Comparison of ENCODE assay signal across 8 mouse cellular contexts in the genomic region with DNA sequence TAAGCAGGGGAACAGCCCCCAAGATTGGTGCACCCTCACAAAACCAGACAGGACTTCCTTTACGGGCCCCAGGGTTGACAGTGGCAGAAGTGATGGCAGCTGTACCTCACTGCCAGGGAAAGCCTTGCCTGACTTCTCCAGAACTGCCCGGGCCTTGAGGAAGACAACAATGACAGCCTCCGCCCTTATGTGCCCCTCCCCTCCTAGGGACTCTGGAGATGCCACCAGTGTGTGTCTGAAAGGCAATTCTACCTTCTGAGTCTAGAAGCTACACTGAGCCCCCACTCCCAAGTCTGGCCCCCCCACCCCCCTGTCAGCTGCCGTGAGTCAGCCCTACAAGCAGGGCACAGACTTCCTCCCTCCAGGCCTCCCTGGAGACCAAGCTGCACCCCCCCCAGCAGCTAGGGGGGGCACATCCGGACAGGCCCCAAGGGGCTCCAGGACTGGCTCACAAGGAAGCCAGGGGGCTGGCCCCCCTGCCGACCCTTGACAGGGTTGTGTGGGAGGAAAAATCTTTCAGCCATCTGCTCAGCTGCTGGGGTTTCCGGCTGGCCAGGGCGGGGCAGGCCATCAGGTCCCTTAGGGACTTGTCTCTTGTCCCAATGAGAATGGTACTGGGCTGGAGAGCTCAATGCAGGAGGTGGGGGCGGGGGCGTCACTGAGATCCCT. TPM values are rescaled to one million over a fixed set of nuclear protein-coding genes. Genes with fewer than 3 reads are reported as not detected.
DNase-seq lines count a peak whose midpoint lies in the region; ATAC-seq and TF ChIP-seq lines count a peak whose summit lies in the region.

No protein-coding gene starts in this region.

- H3K4me2 ChIP-seq in limb, embryonic 12.5 days, result peak overlapping the region; percentile 95
- H3K4me2 ChIP-seq in forebrain, postnatal 0 days (ENCODE audit: low read depth), result no peak overlapping the region

- ATAC-seq in limb, embryonic 12.5 days (ENCODE audit: insufficient number of reproducible peaks, insufficient read depth, low FRiP score, low TSS enrichment, low read depth), result no peak
- ATAC-seq in forebrain, postnatal 0 days, result no peak

- H3K9ac ChIP-seq in limb, embryonic 12.5 days (replicated peaks), result peak overlapping the region; percentile 34; the same call in 1 of the 2 replicates
- no peak overlapping the region for H3K9ac ChIP-seq in forebrain, postnatal 0 days

- H3K9me3 ChIP-seq in limb, embryonic 12.5 days, result no peaks in the 10 kb centered on the region
- no peaks in the 10 kb centered on the region for H3K9me3 ChIP-seq in forebrain, postnatal 0 days (ENCODE audit: low read length)

- peak; percentile 82 for DNase-seq in cerebellum, adult 11-12 months
- no peak for DNase-seq in cerebellum, adult 9-10 months
- peak; percentile 81 for DNase-seq in heart, postnatal 25 days (ENCODE audit: low spot score)
- peak; percentile 63 to 93 for DNase-seq in natural killer cell, adult 2 months (ENCODE audit: low spot score in 2 of 2)
- peak; percentile 70 for DNase-seq in thymus, postnatal 4 days
- no peak for DNase-seq in forebrain, postnatal 0 days

- H3K4me1 ChIP-seq in brown adipose tissue, adult 24 weeks (ENCODE audit: control insufficient read depth, insufficient read depth, insufficient read length, low read length), result peaks cover 20% of the 10 kb centered on the region
- H3K4me1 ChIP-seq in limb, embryonic 12.5 days (replicated peaks), result peaks cover 62% of the 10 kb centered on the region
- H3K4me1 ChIP-seq in forebrain, postnatal 0 days (ENCODE audit: insufficient read depth), result peaks cover 20% of the 10 kb centered on the region

- WGBS in limb, embryonic 12.5 days, result 33% methylated on average over 10 of the region's 10 CpGs
- WGBS in forebrain, postnatal 0 days, result 56% methylated on average over 10 of the region's 10 CpGs

- H3K27ac ChIP-seq in brown adipose tissue, adult 24 weeks (replicated peaks; ENCODE audit: low read depth, low read length), result peak overlapping the region; percentile 93
- H3K27ac ChIP-seq in limb, embryonic 12.5 days, result 0 out of 2 replicates have a peak overlapping the region, but pooled peaks have one; percentile 29
- H3K27ac ChIP-seq in forebrain, postnatal 0 days (ENCODE audit: low read depth, low read length), result no peak overlapping the region

- H3K4me3 ChIP-seq in brown adipose tissue, adult 24 weeks (ENCODE audit: insufficient read depth, low read depth, low read length), result peak overlapping the region; percentile 98
- H3K4me3 ChIP-seq in limb, embryonic 12.5 days (replicated peaks), result no peak overlapping the region
- no peak overlapping the region for H3K4me3 ChIP-seq in forebrain, postnatal 0 days (ENCODE audit: low read depth, low read length)

- peaks cover 43% of the 10 kb centered on the region for H3K27me3 ChIP-seq in limb, embryonic 12.5 days
- no peaks in the 10 kb centered on the region; the same call in 1 of the 2 replicates for H3K27me3 ChIP-seq in forebrain, postnatal 0 days (ENCODE audit: insufficient read depth, low read length)

- intact Hi-C loops in heart, postnatal 25 days (cut with DNase I), result no loop called here

- no peak for TF ChIP-seq CTCF in forebrain, postnatal 0 days (IDR thresholded peaks at IDR 0.05; ENCODE audit: low read depth)

- no peaks in the 10 kb centered on the region for H3K36me3 ChIP-seq in limb, embryonic 12.5 days
- H3K36me3 ChIP-seq in forebrain, postnatal 0 days (ENCODE audit: insufficient read depth), result no peaks in the 10 kb centered on the region

RNA-seq across cellular contexts. Expression of gene Sh2b3, which starts 3.7 kb away (rescaled TPM):
- 7.9 and 8.2 TPM in 2 replicates for polyA plus RNA-seq in brown adipose tissue, adult 24 weeks (2012; ENCODE audit: insufficient read depth, insufficient read length, missing spikeins)
- 10 to 100 TPM; 20.3 to 27.3 TPM for total RNA-seq in heart, postnatal 25 days (2021)
- polyA plus RNA-seq in limb, embryonic 12.5 days (2016; fragmentation: Nextera tagmentation; extraction: Ambion mirVana), result 12.7 and 13.1 TPM in 2 replicates
- total RNA-seq in forebrain, postnatal 0 days (2014; rRNA removed), result 11.7 and 14.1 TPM in 2 replicates
- 4.6 and 6.2 TPM in 2 replicates for polyA plus RNA-seq in forebrain, postnatal 0 days (2015; fragmentation: Nextera tagmentation; extraction: Ambion mirVana)

RNA-seq across cellular contexts. Expression of gene Pheta1, which starts 15.1 kb away (rescaled TPM):
- polyA plus RNA-seq in brown adipose tissue, adult 24 weeks (2012; ENCODE audit: insufficient read depth, insufficient read length, missing spikeins), result 2.5 and 3.0 TPM in 2 replicates
- total RNA-seq in heart, postnatal 25 days (2021), result 10 to 100 TPM; 12.2 to 13.2 TPM
- 52.8 and 54.6 TPM in 2 replicates for polyA plus RNA-seq in limb, embryonic 12.5 days (2016; fragmentation: Nextera tagmentation; extraction: Ambion mirVana)
- 49.7 and 51.5 TPM in 2 replicates for total RNA-seq in forebrain, postnatal 0 days (2014; rRNA removed)
- 36.3 and 38.7 TPM in 2 replicates for polyA plus RNA-seq in forebrain, postnatal 0 days (2015; fragmentation: Nextera tagmentation; extraction: Ambion mirVana)

Comparison
In these comparisons a context has a peak if more than half of its experiments do, and no peak if none do; other contexts are left out.
1. DNase-seq: peak in cerebellum, adult 11-12 months (single experiment), heart, postnatal 25 days (single experiment), natural killer cell, adult 2 months (2 of 2) and thymus, postnatal 4 days (single experiment); none in cerebellum, adult 9-10 months (single experiment) and forebrain, postnatal 0 days (single experiment).